Mouse (Mus musculus) lung, adult 2 months (tissue): ENCODE measurements around the gene Wdr86.

Experiments used
- CTCF ChIP-seq: fragments of 200-500 bp; IDR thresholded peaks from 2 replicates; pipeline ENCODE4 v1.5.1; 2011; ENCODE audit warnings: mild to moderate bottlenecking, low read length, control low read depth; ENCODE audit not compliant: insufficient read depth
- POLR2A ChIP-seq: fragments of 200-500 bp; IDR thresholded peaks from 2 replicates; pipeline ENCODE4 v1.6.1; 2011; ENCODE audit warnings: low read depth, mild to moderate bottlenecking, control low read depth, low read length, borderline replicate concordance; ENCODE audit errors: extremely low read depth

GRCm38 (mm10) chr5:24778843-24779140 is 48.3 kb upstream of the Wdr86 start:
- TF ChIP-seq CTCF (no peak), POLR2A (no peak)
